ENCODE assay signal across 10 mouse cellular contexts in genomic region chr5:50215960-50216359, GRCm38 (mm10).
A peak's percentile ranks its signal among the peaks of the same experiment; 100 is the strongest.
DNase-seq lines count a peak whose midpoint lies in the region; ATAC-seq and TF ChIP-seq lines count a peak whose summit lies in the region.
"Had no signal": no experiment of that assay in that cellular context is flagged by ENCODE, and none has a peak within 500 bp of the region (broad histone marks: within the 10 kb centered on the region; RNA-seq: fewer than 3 reads in every experiment).

No protein-coding gene starts in this region.

- H3K4me3 ChIP-seq in embryonic facial prominence, embryonic 11.5 days (ENCODE audit: low read depth, low read length) = no peak overlapping the region
- H3K4me3 ChIP-seq in embryonic facial prominence, embryonic 10.5 days = no peak overlapping the region
- no peak overlapping the region for H3K4me3 ChIP-seq in layer of hippocampus, adult 2 months
- H3K4me3 ChIP-seq in ES-E14 (ENCODE audit: insufficient read depth in 1 of 2, low read depth in 1 of 2, low read length in 2 of 2, poor library complexity in 1 of 2, severe bottlenecking in 1 of 2) = no peak overlapping the region
- H3K4me3 ChIP-seq in neural tube, embryonic 15.5 days (replicated peaks) = no peak overlapping the region

- in situ Hi-C loops in ES-E14 (cut with MboI; ENCODE audit: low sequenced_read_pairs in 2 of 2, unreplicated experiment in 2 of 2) = loop anchor here in 1 of 2 experiments (10.0 to 25.0 kb wide), 2 partner anchors 241 to 829 kb away; no protein-coding TSS in a partner anchor

- no peaks in the 10 kb centered on the region for H3K9me3 ChIP-seq in embryonic facial prominence, embryonic 11.5 days (replicated peaks; ENCODE audit: control insufficient read depth, low read length)
- H3K9me3 ChIP-seq in embryonic facial prominence, embryonic 10.5 days = no peaks in the 10 kb centered on the region
- no peaks in the 10 kb centered on the region for H3K9me3 ChIP-seq in ES-E14 (ENCODE audit: control insufficient read depth, insufficient read depth, low read depth, low read length)
- no peaks in the 10 kb centered on the region for H3K9me3 ChIP-seq in neural tube, embryonic 15.5 days (replicated peaks)

- DNase-seq in embryonic facial prominence, embryonic 11.5 days (ENCODE audit: low spot score) = peak; percentile 67
- no peak for DNase-seq in embryonic facial prominence, embryonic 10.5 days (ENCODE audit: low spot score)
- DNase-seq in layer of hippocampus, adult 2 months (ENCODE audit: low spot score in 2 of 2) = no peak
- no peak for DNase-seq in layer of hippocampus, adult 9-11 months
- peak; percentile 12 for DNase-seq in ES-E14 (ENCODE audit: low read depth, low spot score)
- DNase-seq in embryo, embryonic 9.5 days (ENCODE audit: extremely low spot score) = peak; percentile 37
- DNase-seq: adrenal gland, postnatal 25 days; B cell, adult 2 months had no signal

- peak; percentile 77 for TF ChIP-seq CTCF in layer of hippocampus, adult 2 months (conservative IDR thresholded peaks at IDR 0.05)

- H3K4me1 ChIP-seq in embryonic facial prominence, embryonic 11.5 days (ENCODE audit: control insufficient read depth, insufficient read depth, low read length) = no peaks in the 10 kb centered on the region
- no peaks in the 10 kb centered on the region for H3K4me1 ChIP-seq in embryonic facial prominence, embryonic 10.5 days
- H3K4me1 ChIP-seq in ES-E14 (ENCODE audit: control insufficient read depth in 2 of 2, insufficient read depth in 2 of 2, low read length in 2 of 2, poor library complexity in 1 of 2) = no peaks in the 10 kb centered on the region
- no peaks in the 10 kb centered on the region for H3K4me1 ChIP-seq in neural tube, embryonic 15.5 days

- 48% methylated on average over 5 of the region's 5 CpGs for WGBS in embryonic facial prominence, embryonic 11.5 days
- WGBS in embryonic facial prominence, embryonic 10.5 days = 47% methylated on average over 5 of the region's 5 CpGs
- WGBS in neural tube, embryonic 15.5 days = 45% methylated on average over 5 of the region's 5 CpGs

- no peak overlapping the region for H3K4me2 ChIP-seq in embryonic facial prominence, embryonic 11.5 days (ENCODE audit: low read depth, low read length)
- H3K4me2 ChIP-seq in neural tube, embryonic 15.5 days = no peak overlapping the region

- H3K27me3 ChIP-seq in embryonic facial prominence, embryonic 11.5 days (ENCODE audit: control insufficient read depth, insufficient read depth, low read length) = no peaks in the 10 kb centered on the region
- H3K27me3 ChIP-seq in embryonic facial prominence, embryonic 10.5 days (replicated peaks; ENCODE audit: low read depth, poor library complexity, severe bottlenecking) = no peaks in the 10 kb centered on the region
- H3K27me3 ChIP-seq in neural tube, embryonic 15.5 days (replicated peaks) = no peaks in the 10 kb centered on the region

- H3K9ac ChIP-seq in embryonic facial prominence, embryonic 11.5 days (replicated peaks; ENCODE audit: low read length) = no peak overlapping the region
- H3K9ac ChIP-seq in ES-E14 (ENCODE audit: insufficient read depth, low read depth, low read length, poor library complexity, severe bottlenecking) = no peak overlapping the region
- no peak overlapping the region for H3K9ac ChIP-seq in neural tube, embryonic 15.5 days (replicated peaks)

- H3K27ac ChIP-seq in embryonic facial prominence, embryonic 11.5 days (replicated peaks; ENCODE audit: low read depth, low read length) = no peak overlapping the region
- H3K27ac ChIP-seq in embryonic facial prominence, embryonic 10.5 days (replicated peaks) = no peak overlapping the region
- no peak overlapping the region for H3K27ac ChIP-seq in layer of hippocampus, adult 2 months
- no peak overlapping the region for H3K27ac ChIP-seq in ES-E14 (ENCODE audit: insufficient read depth, low read depth, low read length, poor library complexity, severe bottlenecking)
- no peak overlapping the region for H3K27ac ChIP-seq in neural tube, embryonic 15.5 days (replicated peaks)

- ATAC-seq in embryonic facial prominence, embryonic 11.5 days (replicated peaks; ENCODE audit: insufficient number of reproducible peaks, low FRiP score, low TSS enrichment, low read depth) = no peak
- no peak for ATAC-seq in neural tube, embryonic 15.5 days (ENCODE audit: low FRiP score)
- no peak for ATAC-seq in megakaryocyte-erythroid progenitor cell, adult 5-6 weeks (replicated peaks; ENCODE audit: low FRiP score, low TSS enrichment, poor library complexity, severe bottlenecking)

- H3K36me3 ChIP-seq in embryonic facial prominence, embryonic 11.5 days (replicated peaks; ENCODE audit: control insufficient read depth, insufficient read depth, low read depth, low read length) = no peaks in the 10 kb centered on the region
- H3K36me3 ChIP-seq in embryonic facial prominence, embryonic 10.5 days (replicated peaks) = no peaks in the 10 kb centered on the region
- H3K36me3 ChIP-seq in ES-E14 (ENCODE audit: control insufficient read depth, insufficient read depth, low read length, poor library complexity, severe bottlenecking) = no peaks in the 10 kb centered on the region
- no peaks in the 10 kb centered on the region for H3K36me3 ChIP-seq in neural tube, embryonic 15.5 days

TF ChIP-seq in ES-E14, 5 proteins besides CTCF, POLR2A, EP300 and RAD21:
- peak; percentile 15; the same call in 1 of the 2 replicates for TF ChIP-seq ZC3H11A (IDR thresholded peaks at IDR 0.05; ENCODE audit: borderline replicate concordance, low read depth, low read length)
- no peak for TF ChIP-seq MAFK (IDR thresholded peaks at IDR 0.05; ENCODE audit: insufficient read depth, low read depth, low read length)
- TF ChIP-seq ZNF384 (IDR thresholded peaks at IDR 0.05; ENCODE audit: low read depth, low read length) = no peak
- TF ChIP-seq HCFC1 (IDR thresholded peaks at IDR 0.05; ENCODE audit: borderline replicate concordance, insufficient read depth, low read length) = no peak
- no peak for TF ChIP-seq CHD2 (IDR thresholded peaks at IDR 0.05; ENCODE audit: low read depth, low read length)

Comparison
In these comparisons a context has a peak if more than half of its experiments do, and no peak if none do; other contexts are left out.
1. DNase-seq: peak in embryonic facial prominence, embryonic 11.5 days (single experiment), ES-E14 (single experiment) and embryo, embryonic 9.5 days (single experiment); none in embryonic facial prominence, embryonic 10.5 days (single experiment), layer of hippocampus, adult 2 months (0 of 2) and layer of hippocampus, adult 9-11 months (single experiment).